Mouse (Mus musculus) midbrain, embryonic 12.5 days (tissue): ENCODE measurements around the gene Rasip1. TPM values are rescaled to one million over a fixed set of nuclear protein-coding genes. Genes with fewer than 3 reads are reported as not detected.

Source experiments
- ATAC-seq: fragments of 200-750 bp; cut with Nextera tagmentation; 2 replicates; pipeline ENCODE4 v1.8.0; 2017; ENCODE audit warnings: low read depth, moderate TSS enrichment, moderate library complexity; ENCODE audit not compliant: low FRiP score
- H3K27ac ChIP-seq: fragments of 300-500 bp; sonication (generic); replicated peaks from 2 replicates; pipeline ENCODE4 v1.5.1; 2016; ENCODE audit warnings: mild to moderate bottlenecking
- H3K27me3 ChIP-seq: fragments of 300-500 bp; sonication (generic); 2 replicates; pipeline ENCODE4 v1.6.1; 2016; ENCODE audit warnings: mild to moderate bottlenecking
- H3K36me3 ChIP-seq: fragments of 300-500 bp; sonication (generic); 2 replicates; pipeline ENCODE4 v1.6.1; 2016
- H3K4me1 ChIP-seq: fragments of 300-500 bp; sonication (generic); 2 replicates; pipeline ENCODE4 v1.6.1; 2016
- H3K4me2 ChIP-seq: fragments of 300-500 bp; sonication (generic); replicated peaks from 2 replicates; pipeline ENCODE4 v1.6.1; 2016; ENCODE audit warnings: mild to moderate bottlenecking, moderate library complexity
- H3K4me3 ChIP-seq: fragments of 300-500 bp; sonication (generic); 2 replicates; pipeline ENCODE4 v1.5.1; 2016; ENCODE audit warnings: mild to moderate bottlenecking
- H3K9ac ChIP-seq: fragments of 300-500 bp; sonication (generic); replicated peaks from 2 replicates; pipeline ENCODE4 v1.6.1; 2016; ENCODE audit warnings: mild to moderate bottlenecking, moderate library complexity
- H3K9me3 ChIP-seq: fragments of 300-500 bp; sonication (generic); 2 replicates; pipeline ENCODE4 v1.6.1; 2016; ENCODE audit warnings: mild to moderate bottlenecking
- WGBS: fragments of 180-500 bp; shearing (Covaris S2); methylation state at CpG from one replicate; pipeline ENCODE4 v1.1.7; 2016; 5-methylcytosine and 5-hydroxymethylcytosine counted together
- polyA plus RNA-seq: library from polyadenylated mRNA; unstranded; fragments of >200 nt; fragmentation: Nextera tagmentation; extraction: Ambion mirVana; gene quantifications from 2 replicates; pipeline ENCODE4 v1.2.1, GENCODE M21; 2016

Rasip1 gene
- polyA plus RNA-seq, 1 experiment from 2014 or later = 10.7 TPM

DNA sequence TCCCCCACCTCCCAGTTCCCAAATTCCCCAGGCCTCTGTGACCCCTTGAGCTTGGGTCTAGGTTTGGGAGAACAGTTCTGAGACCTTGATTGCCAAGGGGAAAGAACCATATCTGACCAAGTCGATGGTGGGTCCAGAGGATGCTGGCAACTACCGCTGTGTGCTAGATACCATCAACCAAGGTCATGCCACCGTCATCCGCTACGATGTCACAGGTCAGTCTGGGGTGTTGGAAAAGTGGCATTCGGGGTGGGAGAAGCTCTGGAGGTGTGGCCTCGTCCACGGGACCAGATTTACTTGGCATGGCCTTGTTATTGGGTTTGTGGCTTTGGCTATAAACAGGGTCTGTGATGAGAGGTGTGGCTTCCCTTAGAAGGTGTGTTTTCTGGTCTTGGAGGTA, 1.8 kb upstream of the Rasip1 start:
- Histone ChIP-seq H3K4me2 (no peak overlapping the region), H3K36me3 (no peaks in the 10 kb centered on the region), H3K4me3 (no peak overlapping the region), H3K27me3 (peaks cover 43% of the 10 kb centered on the region), H3K9ac (no peak overlapping the region), H3K27ac (no peak overlapping the region), H3K4me1 (0 out of 2 replicates have a peak, but pooled peaks cover 7% of the 10 kb centered on the region), H3K9me3 (no peaks in the 10 kb centered on the region)
- 88% methylated on average over 8 of the region's 8 CpGs for WGBS
- ATAC-seq = no peak

DNA sequence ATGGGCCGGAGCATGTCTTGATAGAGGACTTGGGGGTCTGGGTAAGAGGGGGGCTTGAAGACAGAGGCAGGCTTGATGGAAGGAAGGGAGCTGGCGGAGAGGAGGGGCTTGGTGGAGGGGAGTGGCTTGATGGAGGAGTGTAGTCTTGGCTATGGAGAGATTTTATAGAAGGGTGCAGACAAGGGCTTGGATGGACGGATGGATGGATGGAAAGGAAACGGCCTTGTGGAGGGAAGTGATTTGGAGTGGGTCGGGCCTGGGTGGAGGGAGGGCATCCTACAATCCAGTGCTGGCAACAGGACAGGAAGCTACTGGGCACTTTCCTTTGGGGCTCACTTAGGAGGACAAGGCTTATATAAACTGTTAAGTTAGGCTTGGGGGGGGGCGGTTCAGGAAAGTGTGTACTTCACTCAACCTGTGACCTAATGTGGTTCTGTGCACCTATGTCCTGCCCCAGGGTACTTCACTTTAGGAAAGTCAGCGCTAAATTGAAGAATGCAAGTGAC, 664 bp upstream of the Rasip1 start:
- Histone ChIP-seq H3K36me3 (no peaks in the 10 kb centered on the region), H3K27me3 (peaks cover 53% of the 10 kb centered on the region), H3K4me3 (no peak overlapping the region), H3K27ac (no peak overlapping the region), H3K4me2 (no peak overlapping the region), H3K4me1 (0 out of 2 replicates have a peak, but pooled peaks cover 7% of the 10 kb centered on the region), H3K9me3 (no peaks in the 10 kb centered on the region), H3K9ac (no peak overlapping the region)
- no peak for ATAC-seq
- 92% methylated on average over 7 of the region's 7 CpGs for whole genome bisulfite sequencing

DNA sequence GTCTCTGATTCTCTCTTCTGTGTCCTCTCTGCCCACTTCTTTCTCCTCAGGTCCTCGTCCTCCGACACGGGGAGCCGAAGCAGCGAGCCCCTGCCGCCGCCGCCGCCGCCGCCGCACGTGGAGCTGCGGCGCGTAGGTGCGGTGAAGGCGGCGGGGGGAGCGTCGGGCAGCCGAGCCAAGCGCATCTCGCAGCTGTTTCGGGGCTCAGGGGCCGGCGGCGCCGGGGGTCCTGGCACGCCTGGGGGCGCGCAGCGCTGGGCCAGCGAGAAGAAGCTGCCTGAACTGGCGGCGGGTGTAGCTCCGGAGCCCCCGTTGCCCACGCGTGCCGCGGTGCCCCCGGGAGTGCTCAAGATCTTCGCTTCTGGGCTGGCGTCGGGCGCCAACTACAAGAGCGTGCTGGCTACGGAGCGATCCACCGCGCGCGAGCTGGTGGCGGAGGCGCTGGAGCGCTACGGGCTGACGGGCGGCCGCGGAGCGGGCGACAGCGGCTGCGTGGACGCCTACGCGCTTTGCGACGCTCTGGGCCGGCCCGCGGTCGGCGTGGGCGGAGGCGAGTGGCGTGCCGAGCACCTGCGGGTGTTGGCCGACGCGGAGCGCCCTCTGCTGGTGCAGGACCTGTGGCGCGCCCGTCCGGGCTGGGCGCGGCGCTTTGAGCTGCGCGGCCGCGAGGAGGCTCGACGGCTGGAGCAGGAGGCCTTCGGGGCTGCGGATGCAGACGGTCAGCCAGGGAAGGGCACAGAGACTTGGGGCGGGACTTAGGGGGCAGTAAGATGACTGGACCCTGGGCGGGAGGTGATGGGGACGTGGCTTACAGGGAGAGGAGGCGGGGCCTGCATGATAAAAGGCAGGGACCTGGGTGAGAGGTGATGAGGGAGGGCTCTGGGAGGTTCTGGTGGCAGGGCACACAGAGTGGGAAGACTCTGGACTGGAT, 1.3 kb downstream of the Rasip1 start:
- H3K9ac ChIP-seq = peak overlapping the region; percentile 67

DNA sequence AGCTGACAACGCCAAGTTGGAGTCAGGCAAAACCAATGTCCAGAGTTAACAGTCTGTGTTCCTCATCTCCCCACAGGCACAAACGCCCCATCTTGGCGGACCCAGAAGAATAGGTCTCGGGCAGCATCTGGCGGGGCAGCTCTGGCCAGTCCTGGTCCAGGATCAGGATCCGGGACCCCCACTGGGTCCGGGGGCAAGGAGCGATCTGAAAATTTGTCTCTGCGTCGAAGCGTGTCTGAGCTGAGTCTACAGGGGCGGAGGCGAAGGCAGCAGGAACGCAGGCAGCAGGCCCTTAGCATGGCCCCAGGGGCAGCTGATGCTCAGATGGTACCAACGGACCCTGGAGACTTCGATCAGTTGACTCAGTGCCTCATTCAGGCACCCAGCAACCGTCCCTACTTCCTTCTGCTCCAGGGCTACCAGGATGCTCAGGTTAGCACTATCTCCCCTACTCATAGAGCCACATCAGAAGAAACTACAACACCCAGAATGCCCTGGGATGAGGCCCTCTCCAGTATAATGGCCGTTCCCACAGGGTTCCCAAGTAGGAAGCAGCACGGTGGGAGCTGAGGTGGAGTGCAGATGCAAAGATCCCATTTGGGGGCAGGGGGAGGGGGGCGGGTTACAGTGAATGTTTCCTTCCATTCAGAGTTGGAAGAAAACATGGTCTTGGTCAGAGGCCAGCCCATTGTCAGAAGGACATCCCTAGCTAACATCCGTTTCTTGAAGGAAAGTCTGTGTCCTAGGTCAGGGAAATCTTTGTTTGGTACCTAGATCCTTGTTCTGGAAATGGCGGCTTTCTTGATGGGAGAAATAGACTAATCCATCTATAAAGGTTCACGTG, 3.0 kb downstream of the Rasip1 start:
- Histone ChIP-seq H3K36me3 (no peaks in the 10 kb centered on the region), H3K27me3 (peaks cover 72% of the 10 kb centered on the region), H3K27ac (no peak overlapping the region), H3K4me2 (no peak overlapping the region), H3K9ac (no peak overlapping the region), H3K4me1 (peaks cover 12% of the 10 kb centered on the region; the same call in 1 of the 2 replicates), H3K9me3 (no peaks in the 10 kb centered on the region), H3K4me3 (no peak overlapping the region)
- 72% methylated on average over 23 of the region's 23 CpGs for WGBS
- no peak for ATAC-seq

More for the DNA sequence above, 1.3 kb downstream of the Rasip1 start:
- Histone ChIP-seq H3K27me3 (peaks cover 73% of the 10 kb centered on the region), H3K9me3 (no peaks in the 10 kb centered on the region), H3K27ac (peak overlapping the region; percentile 69), H3K4me3 (peak overlapping the region; percentile 54), H3K4me2 (peak overlapping the region; percentile 78), H3K4me1 (peaks cover 12% of the 10 kb centered on the region; the same call in 1 of the 2 replicates), H3K36me3 (no peaks in the 10 kb centered on the region)
- WGBS = under 1% methylated on average over 97 of the region's 105 CpGs
- peak; percentile 75 for ATAC-seq

DNA sequence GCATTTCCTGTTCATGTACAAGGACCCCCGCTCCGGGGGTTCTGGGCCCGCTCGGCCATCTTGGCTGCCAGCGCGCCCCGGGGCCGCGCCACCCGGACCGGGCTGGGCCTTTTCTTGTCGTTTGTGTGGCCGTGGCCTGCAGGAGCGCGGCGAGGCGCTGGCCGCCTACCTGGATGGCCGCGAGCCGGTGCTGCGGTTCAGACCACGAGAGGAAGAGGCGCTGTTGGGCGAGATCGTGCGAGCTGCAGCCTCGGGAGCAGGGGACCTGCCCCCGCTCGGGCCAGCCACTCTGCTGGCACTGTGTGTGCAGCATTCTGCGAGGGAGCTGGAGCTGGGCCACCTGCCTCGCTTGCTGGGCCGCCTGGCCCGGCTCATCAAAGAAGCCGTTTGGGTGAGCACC, 5.2 kb downstream of the Rasip1 start:
- H3K4me2 ChIP-seq = peak overlapping the region; percentile 47
- peaks cover 6% of the 10 kb centered on the region for H3K36me3 ChIP-seq
- peaks cover 12% of the 10 kb centered on the region; the same call in 1 of the 2 replicates for H3K4me1 ChIP-seq
- no peak overlapping the region for H3K27ac ChIP-seq
- no peak for ATAC-seq
- peak overlapping the region; percentile 49 for H3K9ac ChIP-seq
- H3K9me3 ChIP-seq = no peaks in the 10 kb centered on the region
- WGBS = 25% methylated on average over 31 of the region's 35 CpGs
- H3K27me3 ChIP-seq = peaks cover 59% of the 10 kb centered on the region
- peak overlapping the region; percentile 21 for H3K4me3 ChIP-seq

DNA sequence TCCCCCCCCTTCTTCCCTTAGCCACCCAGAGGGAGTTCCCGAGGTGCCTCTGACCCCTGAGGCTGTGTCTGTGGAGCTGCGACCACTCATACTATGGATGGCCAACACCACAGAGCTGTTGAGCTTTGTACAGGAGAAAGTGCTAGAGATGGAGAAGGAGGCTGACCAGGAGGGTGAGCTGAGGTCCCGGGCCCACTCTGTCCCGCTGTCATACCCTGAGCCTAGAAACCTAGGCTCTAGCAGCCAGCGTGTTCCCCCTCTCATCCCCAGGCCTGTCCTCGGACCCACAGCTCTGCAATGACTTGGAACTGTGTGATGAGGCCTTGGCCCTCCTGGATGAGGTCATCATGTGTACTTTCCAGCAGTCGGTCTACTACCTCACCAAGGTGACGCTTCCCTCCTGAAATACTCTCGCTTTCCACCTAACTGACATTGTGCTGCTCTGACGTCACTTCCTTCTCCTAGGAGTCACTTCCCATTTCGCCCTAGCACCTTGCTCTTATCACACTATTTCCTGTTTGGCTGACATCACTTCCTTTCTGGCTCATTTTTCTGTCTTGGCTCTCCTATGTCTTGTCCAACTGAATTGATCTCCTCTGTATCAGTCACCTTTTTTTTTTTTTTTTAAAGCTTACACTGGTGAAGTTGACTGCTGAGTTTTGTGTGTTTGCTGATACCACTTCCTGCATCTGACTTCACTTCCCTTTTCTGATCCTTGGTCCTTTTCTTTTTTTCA, 7.8 kb downstream of the Rasip1 start:
- peaks cover 12% of the 10 kb centered on the region for H3K4me1 ChIP-seq
- no peak overlapping the region for H3K4me3 ChIP-seq
- 92% methylated on average over 10 of the region's 11 CpGs for WGBS
- H3K9ac ChIP-seq = no peak overlapping the region
- peaks cover 6% of the 10 kb centered on the region for H3K36me3 ChIP-seq
- H3K27ac ChIP-seq = no peak overlapping the region
- no peak overlapping the region for H3K4me2 ChIP-seq
- H3K27me3 ChIP-seq = peaks cover 40% of the 10 kb centered on the region
- no peak for ATAC-seq
- H3K9me3 ChIP-seq = no peaks in the 10 kb centered on the region

DNA sequence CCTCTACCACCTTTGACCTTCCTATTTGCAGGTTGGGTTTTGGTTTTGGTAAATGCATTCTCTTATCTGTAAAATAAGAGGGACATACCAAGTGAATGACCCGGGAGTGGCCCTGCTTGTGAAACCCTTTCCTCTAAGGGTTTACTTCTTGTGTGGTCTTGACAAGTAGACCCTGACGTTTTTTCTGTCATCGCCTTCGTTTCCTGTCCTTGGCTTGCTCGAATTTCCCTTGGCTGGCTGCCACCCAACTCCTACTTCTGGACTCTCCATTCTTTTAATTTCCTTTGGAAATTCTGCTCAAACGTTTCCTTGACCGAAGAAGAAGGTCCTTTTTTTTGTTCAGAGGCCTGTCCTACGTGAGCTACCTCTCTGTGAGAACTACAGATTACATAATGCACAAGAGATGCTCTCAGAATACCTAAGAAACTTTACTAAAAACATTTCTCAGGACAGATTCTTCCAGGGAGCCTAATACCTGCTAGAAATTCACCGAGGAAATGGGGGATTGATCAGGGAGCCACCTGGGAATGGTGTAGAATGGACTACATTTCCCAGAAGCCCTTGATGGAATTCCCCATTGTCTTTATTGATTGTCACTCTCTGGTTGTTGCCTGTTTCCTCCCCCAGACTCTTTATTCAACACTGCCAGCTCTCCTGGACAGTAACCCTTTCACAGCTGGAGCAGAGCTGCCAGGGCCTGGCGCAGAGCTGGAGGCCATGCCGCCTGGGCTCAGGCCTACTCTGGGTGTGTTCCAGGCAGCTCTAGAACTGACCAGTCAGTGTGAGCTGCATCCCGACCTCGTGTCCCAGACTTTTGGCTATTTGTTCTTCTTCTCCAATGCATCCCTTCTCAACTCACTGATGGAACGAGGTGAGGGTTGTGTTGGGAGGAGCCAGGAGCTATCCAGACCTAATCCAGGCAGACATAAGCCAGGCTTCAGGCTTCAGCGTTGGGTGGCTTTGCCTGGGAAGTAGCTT, 8.7 kb downstream of the Rasip1 start:
- H3K4me2 ChIP-seq = no peak overlapping the region
- no peak overlapping the region for H3K9ac ChIP-seq
- no peak overlapping the region for H3K4me3 ChIP-seq
- peaks cover 40% of the 10 kb centered on the region for H3K27me3 ChIP-seq
- no peak for ATAC-seq
- peaks cover 12% of the 10 kb centered on the region for H3K4me1 ChIP-seq
- peaks cover 6% of the 10 kb centered on the region for H3K36me3 ChIP-seq
- no peak overlapping the region for H3K27ac ChIP-seq
- 92% methylated on average over 15 of the region's 15 CpGs for WGBS
- H3K9me3 ChIP-seq = no peaks in the 10 kb centered on the region

DNA sequence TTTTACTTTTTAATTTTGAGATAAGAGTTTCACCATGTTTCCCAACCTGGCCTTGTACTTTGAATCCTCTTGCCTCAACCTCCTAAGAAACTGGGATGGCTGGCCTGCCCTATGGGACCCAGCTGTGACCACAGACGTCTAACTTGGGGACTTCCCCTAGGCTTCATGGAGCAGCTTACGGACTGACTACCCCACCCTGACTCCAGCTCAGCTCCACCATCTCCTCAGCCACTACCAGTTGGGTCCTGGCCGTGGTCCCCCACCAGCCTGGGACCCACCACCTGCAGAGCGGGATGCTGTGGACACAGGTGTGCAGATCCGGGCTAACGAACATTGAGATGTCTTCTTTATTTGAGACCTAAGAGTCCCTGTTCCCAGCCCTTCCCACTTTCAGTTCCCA, 10.4 kb downstream of the Rasip1 start:
- no peak for ATAC-seq
- Histone ChIP-seq H3K9me3 (no peaks in the 10 kb centered on the region), H3K27ac (no peak overlapping the region), H3K4me1 (peaks cover 17% of the 10 kb centered on the region), H3K36me3 (peaks cover 6% of the 10 kb centered on the region), H3K9ac (no peak overlapping the region), H3K4me2 (no peak overlapping the region), H3K27me3 (peaks cover 23% of the 10 kb centered on the region), H3K4me3 (no peak overlapping the region)
- 91% methylated on average over 6 of the region's 6 CpGs for WGBS

DNA sequence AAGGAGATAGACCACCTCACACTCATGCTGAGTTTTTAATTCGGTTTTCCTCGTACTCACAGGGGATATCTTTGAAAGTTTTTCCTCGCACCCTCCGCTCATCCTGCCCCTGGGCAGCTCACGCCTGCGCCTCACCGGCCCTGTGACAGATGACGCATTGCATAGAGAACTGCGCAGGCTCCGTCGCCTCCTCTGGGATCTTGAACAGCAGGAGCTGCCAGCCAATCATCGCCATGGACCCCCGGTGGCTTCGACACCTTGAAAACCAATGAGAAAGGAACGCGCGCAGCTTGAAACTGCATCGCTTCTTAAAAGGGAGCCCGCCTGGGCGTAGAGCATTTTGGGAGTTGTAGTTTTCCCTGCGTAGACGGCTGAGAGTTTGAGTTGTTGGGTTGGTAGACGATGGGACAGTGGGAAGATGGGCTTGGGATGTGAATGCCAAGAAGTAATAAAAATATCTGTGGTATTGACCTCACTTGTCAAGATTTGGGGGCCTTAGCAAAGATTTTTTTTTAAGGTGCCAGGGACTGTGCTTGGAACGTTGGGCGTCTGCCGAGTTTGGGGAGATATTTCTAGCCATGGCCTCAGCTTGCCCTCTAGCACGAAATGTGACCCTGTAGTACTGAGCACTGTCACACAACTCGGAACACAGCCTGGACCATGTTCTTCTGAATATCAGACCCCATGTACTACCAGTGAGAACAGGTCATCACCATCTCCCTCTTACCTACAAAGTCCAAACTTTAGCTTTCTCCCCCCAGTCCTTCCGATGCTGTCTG, 11.5 kb downstream of the Rasip1 start:
- Histone ChIP-seq H3K9me3 (no peaks in the 10 kb centered on the region), H3K4me1 (peaks cover 20% of the 10 kb centered on the region), H3K4me2 (peak overlapping the region; percentile 38), H3K4me3 (peak overlapping the region; percentile 24; the same call in 1 of the 2 replicates), H3K36me3 (peaks cover 6% of the 10 kb centered on the region), H3K27ac (no peak overlapping the region), H3K9ac (no peak overlapping the region), H3K27me3 (peaks cover 12% of the 10 kb centered on the region)
- ATAC-seq = peak; percentile 85
- 19% methylated on average over 29 of the region's 29 CpGs for WGBS

DNA sequence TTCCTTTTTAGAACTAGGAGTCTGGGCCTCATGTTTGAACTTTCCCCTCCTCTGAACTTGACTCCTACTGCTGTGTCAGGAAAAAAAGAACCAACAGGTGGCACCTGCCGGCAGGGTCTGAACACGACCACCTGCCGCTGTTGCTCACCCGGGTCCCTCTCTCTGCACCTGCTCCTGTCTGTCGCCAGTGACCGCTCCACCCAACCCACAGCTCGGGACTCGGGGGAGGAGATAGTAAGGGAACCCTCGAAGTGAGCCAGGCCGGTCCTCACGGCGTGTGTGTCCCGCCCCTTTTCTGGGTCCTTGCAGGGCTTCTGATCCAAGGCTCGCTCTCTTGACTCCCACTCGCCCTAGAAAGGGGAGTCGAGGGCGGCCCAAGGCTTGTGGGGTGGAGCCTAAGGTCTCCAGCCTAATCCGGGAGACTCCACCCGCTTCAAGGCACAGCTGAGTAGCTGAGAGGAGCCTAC, 12.3 kb downstream of the Rasip1 start, which contains the start of gene Mamstr:
Gene Mamstr (plus strand): TSS at position 417 of the 467 bp plus-strand sequence.
- Histone ChIP-seq H3K4me3 (no peak within 1 kb of the TSS), H3K4me1 (peaks cover 26% of the 10 kb centered on the region), H3K36me3 (peaks cover 6% of the 10 kb centered on the region), H3K9me3 (no peaks in the 10 kb centered on the region), H3K27ac (no peak within 1 kb of the TSS), H3K9ac (no peak within 1 kb of the TSS), H3K27me3 (peaks cover 12% of the 10 kb centered on the region), H3K4me2 (peak within 1 kb of the TSS; percentile 38; the same call in 1 of the 2 replicates)
- no peak for ATAC-seq
- WGBS = 19% methylated on average over 19 of the region's 19 CpGs
